Mouse (Mus musculus) forelimb bud, embryonic 11.5 days (tissue): ENCODE data around the gene Prpf40a.
A peak's percentile ranks its signal among the peaks of the same experiment; 100 is the strongest.

Source experiments
- DNase-seq: peaks from one replicate; pipeline ENCODE4 v3.0.0-alpha.2; 2012; ENCODE audit warnings: low read depth, low spot score

Prpf40a gene

GRCm38 (mm10) chr2:53106056-53106455, 85.0 kb downstream of the Prpf40a start:
- no peak for DNase-seq

DNA sequence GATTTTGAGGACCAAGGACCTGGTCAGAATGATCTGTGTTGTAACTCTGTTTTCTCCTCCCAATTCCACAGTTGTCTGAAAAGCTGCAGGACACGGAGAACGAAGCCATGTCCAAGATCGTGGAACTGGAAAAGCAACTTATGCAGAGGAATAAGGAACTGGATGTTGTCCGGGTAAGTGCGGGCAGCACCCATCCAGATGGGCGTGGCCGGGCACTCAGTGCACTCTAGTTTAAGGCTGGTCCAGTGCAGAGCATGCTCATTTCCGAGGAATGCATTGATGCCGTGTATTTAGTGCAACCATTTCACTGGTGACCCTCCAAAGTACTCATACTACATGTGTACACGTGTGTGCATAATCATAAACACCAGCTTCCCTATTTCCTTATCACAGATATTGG, 85.7 kb downstream of the Prpf40a start:
- no peak for DNase-seq

DNA sequence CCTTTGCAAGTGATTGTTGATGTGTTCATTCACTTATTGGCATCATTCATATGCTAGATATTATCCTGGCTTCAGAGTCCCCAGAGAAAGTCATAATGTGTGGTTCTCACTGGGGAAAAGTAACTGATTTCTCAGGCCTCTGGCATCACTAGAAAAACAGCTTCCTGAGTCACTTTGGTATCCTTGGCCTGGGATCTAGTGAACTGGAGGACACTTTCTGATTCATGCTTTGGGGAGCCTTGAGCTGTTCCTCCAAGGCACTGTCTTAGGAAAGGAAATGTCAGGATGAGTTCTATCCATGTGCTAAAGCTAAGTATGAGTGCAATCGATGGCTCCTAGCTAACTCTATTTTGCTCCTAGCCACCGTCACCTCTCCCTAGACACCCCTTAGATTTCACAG, 88.2 kb downstream of the Prpf40a start:
- no peak for DNase-seq

DNA sequence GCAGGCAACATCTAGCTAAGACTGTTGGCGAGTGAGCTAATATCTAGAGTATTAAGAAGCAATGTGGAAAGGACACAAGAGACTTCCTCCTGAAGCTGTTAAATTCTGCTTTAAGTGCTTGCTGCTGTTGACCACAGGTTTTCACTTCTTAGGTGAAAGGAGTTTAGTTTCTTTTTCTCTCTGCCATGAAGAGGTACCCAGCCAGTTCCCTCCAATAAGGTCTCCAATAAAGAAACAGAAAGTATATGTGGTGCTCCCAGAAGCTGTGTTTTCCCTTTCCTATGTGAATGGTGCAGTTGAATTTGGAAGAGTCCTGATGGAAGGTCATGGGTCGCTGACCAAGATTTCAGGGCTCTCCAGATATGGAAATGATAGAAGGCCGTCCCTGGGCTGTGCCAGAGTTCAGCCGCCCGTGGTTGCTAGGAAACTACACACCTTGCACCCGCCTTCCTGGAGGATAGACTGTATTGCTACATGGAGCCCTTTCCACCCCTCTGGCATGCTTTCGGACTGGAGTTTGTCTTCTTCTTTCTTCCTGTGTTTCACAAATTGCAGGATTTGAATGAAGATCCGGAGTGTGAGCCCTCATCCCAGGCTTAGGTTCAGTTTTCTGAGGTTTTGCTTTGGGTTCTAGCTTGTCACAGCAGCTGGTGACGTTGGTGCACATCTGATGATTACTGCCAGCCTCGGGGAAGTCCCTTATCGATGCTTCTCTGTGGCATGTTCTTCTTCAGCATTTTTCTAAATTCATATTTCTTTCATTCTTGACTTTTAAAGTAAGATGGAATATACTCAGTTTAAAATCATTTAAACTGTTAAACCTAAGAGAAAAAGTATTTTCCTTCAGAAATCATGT, 89.0 kb downstream of the Prpf40a start:
- DNase-seq = no peak

DNA sequence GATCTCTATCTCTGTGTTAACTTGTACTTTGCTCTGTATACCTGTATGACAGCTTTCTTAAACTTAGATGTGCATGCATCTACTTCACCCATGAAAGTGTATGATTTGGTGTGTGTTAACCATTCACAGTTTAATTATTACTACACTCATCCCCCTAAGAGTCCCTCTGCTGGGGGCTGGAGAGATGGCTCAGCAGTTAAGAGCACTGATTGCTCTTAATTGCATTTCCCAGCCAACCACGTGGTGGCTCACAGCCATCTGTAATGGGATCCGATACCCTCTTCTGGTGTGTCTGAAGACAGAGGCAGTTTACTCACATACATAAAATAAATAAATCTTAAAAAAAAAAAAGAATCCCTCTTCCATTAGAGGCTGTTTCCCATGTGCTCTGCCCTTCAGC, 91.0 kb downstream of the Prpf40a start:
- no peak for DNase-seq

DNA sequence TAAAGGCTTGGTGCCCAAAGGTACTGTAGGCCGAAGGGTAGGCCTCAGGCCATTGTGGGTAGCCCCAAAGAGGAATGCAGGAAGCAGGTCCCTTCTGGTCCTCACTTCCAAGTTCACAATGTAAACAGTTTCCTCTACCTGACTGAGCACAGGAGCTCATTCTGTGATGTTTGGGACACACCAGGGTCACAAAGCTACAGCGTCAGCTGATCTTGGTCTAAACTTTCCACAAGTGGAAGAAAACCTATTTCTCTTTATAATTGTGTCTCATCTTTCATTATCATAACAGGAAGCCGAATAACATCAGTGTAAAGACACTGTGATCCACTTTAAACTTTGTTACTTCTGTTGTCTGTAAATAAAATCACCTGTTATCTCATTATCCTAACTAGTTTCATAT, 95.6 kb downstream of the Prpf40a start:
- no peak for DNase-seq

GRCm38 (mm10) chr2:53095031-53095430, 96.1 kb downstream of the Prpf40a start:
- no peak for DNase-seq

- no peak for DNase-seq
Measured at GRCm38 (mm10) chr2:53088744-53089143, 102.3 kb downstream of the Prpf40a start.

DNA sequence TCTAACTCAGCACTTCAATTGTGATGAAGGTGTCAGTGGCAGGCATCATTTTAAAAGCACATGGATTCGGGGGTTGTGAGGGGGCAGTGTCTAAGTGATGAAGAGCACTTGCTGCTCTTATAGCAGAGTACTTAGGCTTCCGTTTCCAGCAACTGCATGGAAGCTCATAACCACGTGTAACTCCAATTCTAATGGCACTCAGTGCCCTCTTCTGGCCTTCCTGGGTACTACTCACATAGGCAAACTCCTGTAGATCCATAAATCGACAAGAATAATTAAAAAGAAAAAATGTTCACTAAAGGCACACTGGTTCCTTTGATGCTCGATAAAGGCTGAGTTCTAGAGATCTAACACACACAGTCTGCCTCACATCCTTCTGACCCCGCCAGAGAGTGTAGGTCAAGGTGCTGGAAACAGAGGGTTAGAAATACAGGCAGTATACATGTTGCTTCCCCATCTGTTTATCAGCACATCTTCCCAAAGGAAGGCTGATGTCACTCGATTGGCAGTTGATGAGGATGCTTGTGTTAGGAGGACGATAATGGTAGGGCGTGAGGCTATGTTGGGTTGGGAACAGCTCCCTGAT, 105.4 kb downstream of the Prpf40a start:
- peak; percentile 56 for DNase-seq
